Mouse (Mus musculus) myocyte (in vitro differentiated cells): ENCODE data around the gene Gm20388.

Experiments used
- E2F4 ChIP-seq: IDR thresholded peaks from one replicate; pipeline ENCODE4 v1.6.1; 2011; ENCODE audit warnings: mild to moderate bottlenecking, control low read depth, moderate library complexity; ENCODE audit not compliant: insufficient read depth
- MAX ChIP-seq: IDR thresholded peaks from one replicate; pipeline ENCODE4 v1.6.1; 2011; ENCODE audit warnings: low read depth, mild to moderate bottlenecking, control low read depth
- MYOD1 ChIP-seq, 3 experiments: IDR thresholded peaks; one replicate each; pipeline ENCODE4 v1.6.1; 2011; ENCODE audit warnings: control low read depth in 2 of 3, low read depth in 2 of 3, mild to moderate bottlenecking in 2 of 3, moderate library complexity in 1 of 3; ENCODE audit not compliant: insufficient read length in 2 of 3, control insufficient read depth in 1 of 3
- POLR2A ChIP-seq: IDR thresholded peaks from one replicate; pipeline ENCODE4 v1.6.1; 2011; ENCODE audit warnings: low read depth, mild to moderate bottlenecking, control low read depth, moderate library complexity; ENCODE audit not compliant: insufficient read length
- USF1 ChIP-seq: IDR thresholded peaks from one replicate; pipeline ENCODE4 v1.6.1; 2011; ENCODE audit warnings: low read depth, mild to moderate bottlenecking, control low read depth, moderate library complexity

DNA sequence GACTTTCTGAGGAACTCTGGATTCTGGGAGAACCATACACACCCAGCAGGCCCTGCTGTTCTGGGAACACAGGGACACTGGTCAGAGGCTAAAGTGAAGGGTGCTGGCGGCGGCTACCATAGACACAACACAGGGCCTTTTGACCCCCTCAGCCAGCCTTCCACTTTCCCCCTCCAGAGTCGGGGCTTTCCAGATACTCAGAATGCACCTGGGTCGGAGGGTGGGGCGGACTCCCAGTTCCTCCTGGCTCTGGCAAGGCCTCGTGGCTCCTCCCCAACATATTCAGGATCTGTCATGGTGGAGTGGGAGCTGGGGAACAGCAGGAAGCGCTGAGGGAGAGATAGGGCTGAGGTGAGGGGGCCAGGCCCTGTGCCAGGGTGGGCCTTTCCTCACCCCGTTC lies 2781.5 kb downstream of the Gm20388 start:
- TF ChIP-seq POLR2A = no peak
- no peak for TF ChIP-seq E2F4
- no peak for TF ChIP-seq USF1
- no peak for TF ChIP-seq MYOD1 (IDR thresholded peaks at IDR 0.05; ENCODE audit: control insufficient read depth in 1 of 3, insufficient read length in 2 of 3, low read depth in 2 of 3)
- TF ChIP-seq MAX = no peak
